Mouse (Mus musculus) frontal cortex, adult 2 months (tissue): ENCODE data around the gene Map4k4. TPM values are rescaled to one million over a fixed set of nuclear protein-coding genes. Genes with fewer than 3 reads are reported as not detected.

Experiments
- DNase-seq, 2 experiments: peaks; one replicate each; pipeline ENCODE4 v3.0.0; 2022; ENCODE audit warnings: low spot score in 1 of 2; ENCODE audit errors: extremely low spot score in 1 of 2
- polyA plus RNA-seq: library from polyadenylated mRNA; depleted of rRNA; stranded (reverse); fragments of >200 nt; gene quantifications from 2 replicates; pipeline ENCODE4 v1.2.3, GENCODE M21; 2012

Gene Map4k4
- polyA plus RNA-seq, 1 experiment = 133 TPM

GRCm38 (mm10) chr1:39990041-39990440 is 89.3 kb downstream of the Map4k4 start:
- peak in 1 of 2 experiments; percentile 57 for DNase-seq

GRCm38 (mm10) chr1:39993921-39994320 is 93.2 kb downstream of the Map4k4 start:
- no peak for DNase-seq

GRCm38 (mm10) chr1:39995593-39995992 is 94.9 kb downstream of the Map4k4 start:
- no peak for DNase-seq

- no peak for DNase-seq
Measured at GRCm38 (mm10) chr1:40000476-40000875, 99.8 kb downstream of the Map4k4 start.

- peak in 1 of 2 experiments; percentile 79 for DNase-seq
Measured at GRCm38 (mm10) chr1:40000899-40001298, 100.2 kb downstream of the Map4k4 start.

- DNase-seq = peak in 1 of 2 experiments; percentile 47
Measured at GRCm38 (mm10) chr1:40002129-40002727, 101.5 kb downstream of the Map4k4 start.

GRCm38 (mm10) chr1:40006043-40006651 is 105.4 kb downstream of the Map4k4 start:
- no peak for DNase-seq

GRCm38 (mm10) chr1:40007962-40008471 is 107.3 kb downstream of the Map4k4 start:
- no peak for DNase-seq

- DNase-seq = no peak
Measured at GRCm38 (mm10) chr1:40012696-40013095, 112.0 kb downstream of the Map4k4 start.

GRCm38 (mm10) chr1:40015066-40015678 is 114.5 kb downstream of the Map4k4 start:
- no peak for DNase-seq

GRCm38 (mm10) chr1:40021617-40022016 is 120.9 kb downstream of the Map4k4 start:
- peak in 1 of 2 experiments; percentile 50 for DNase-seq

GRCm38 (mm10) chr1:40022472-40023135 is 121.9 kb downstream of the Map4k4 start:
- no peak for DNase-seq

- no peak for DNase-seq
Measured at GRCm38 (mm10) chr1:40023206-40023605, 122.5 kb downstream of the Map4k4 start.

- DNase-seq = no peak
Measured at GRCm38 (mm10) chr1:40023748-40024147, 123.0 kb downstream of the Map4k4 start.

- peak in 1 of 2 experiments; percentile 67 for DNase-seq
Measured at GRCm38 (mm10) chr1:40024554-40025320, 124.0 kb downstream of the Map4k4 start.

- no peak for DNase-seq
Measured at GRCm38 (mm10) chr1:40025416-40025815, 124.7 kb downstream of the Map4k4 start.

- DNase-seq = no peak
Measured at GRCm38 (mm10) chr1:40027116-40027620, 126.5 kb downstream of the Map4k4 start.

GRCm38 (mm10) chr1:40028207-40028998 is 127.7 kb downstream of the Map4k4 start:
- no peak for DNase-seq

GRCm38 (mm10) chr1:40029597-40029996 is 128.9 kb downstream of the Map4k4 start:
- DNase-seq = no peak
